Mouse (Mus musculus) E14TG2a.4 (cell line): ENCODE measurements around the gene Oxct1.

Source experiments
- CTCF ChIP-seq: conservative IDR thresholded peaks from 2 replicates; pipeline ENCODE4 v1.5.1; 2014; ENCODE audit warnings: low read length
- POU5F1 ChIP-seq: IDR thresholded peaks from 2 replicates; pipeline ENCODE4 v1.6.1; 2014; ENCODE audit warnings: low read length, borderline replicate concordance

DNA sequence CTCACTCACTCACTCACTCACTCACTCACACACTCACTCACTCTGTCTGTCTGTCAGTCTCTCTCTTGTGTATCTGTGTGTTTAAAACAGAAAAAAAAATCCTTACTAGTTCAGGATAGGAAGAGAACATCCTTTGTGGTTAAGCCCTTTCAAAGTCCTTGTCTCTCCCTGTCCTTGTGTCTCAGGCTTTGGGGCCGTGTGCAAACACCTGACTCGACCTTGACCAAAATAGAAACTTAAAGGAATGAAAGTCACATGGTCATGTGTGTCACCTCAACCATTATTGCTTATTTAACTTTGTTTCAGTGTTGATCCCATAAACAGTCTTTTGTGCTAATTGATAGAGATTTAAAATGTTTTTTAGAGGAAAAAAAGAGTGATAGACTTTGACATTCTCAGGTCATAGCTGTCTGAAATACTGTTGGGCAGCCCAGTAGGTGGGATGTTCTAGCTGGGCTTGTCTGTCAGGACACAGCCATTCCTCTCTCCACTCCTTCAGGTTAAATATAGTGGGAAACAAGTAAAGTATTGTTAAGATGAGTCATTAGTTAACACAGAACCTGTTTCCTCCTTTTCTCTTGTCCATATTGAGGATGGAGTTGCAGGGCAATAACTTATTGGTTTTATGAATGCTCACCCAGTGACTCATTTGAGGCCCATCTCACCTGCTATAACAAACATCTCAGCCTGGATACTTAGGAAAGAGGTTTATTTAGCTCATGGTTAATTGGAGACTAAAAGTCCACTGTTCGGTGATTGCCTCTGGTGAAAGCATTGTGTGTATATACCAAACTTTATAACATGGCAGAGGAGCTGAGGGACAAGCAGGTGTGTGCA is 7.2 kb downstream of the Oxct1 start:
- TF ChIP-seq CTCF (no peak), POU5F1 (no peak)
